Mouse (Mus musculus) hindbrain, embryonic 14.5 days (tissue): ENCODE results near the gene Cyp2d22. TPM values are rescaled to one million over a fixed set of nuclear protein-coding genes. Genes with fewer than 3 reads are reported as not detected.

Experiments
- ATAC-seq: fragments of 200-750 bp; cut with Nextera tagmentation; 2 replicates; pipeline ENCODE4 v1.8.0; 2017; ENCODE audit warnings: moderate number of reproducible peaks, mild to moderate bottlenecking, moderate TSS enrichment, moderate library complexity; ENCODE audit not compliant: low FRiP score
- DNase-seq: peaks from one replicate; pipeline ENCODE4 v3.0.0-alpha.2; 2015; ENCODE audit warnings: low spot score
- H3K27ac ChIP-seq: fragments of 300-500 bp; sonication (generic); 2 replicates; pipeline ENCODE4 v1.5.1; 2014; ENCODE audit warnings: mild to moderate bottlenecking, moderate library complexity
- H3K27me3 ChIP-seq: fragments of 300-500 bp; sonication (generic); 2 replicates; pipeline ENCODE4 v1.6.1; 2014; ENCODE audit warnings: mild to moderate bottlenecking, low read length, mixed read lengths; ENCODE audit not compliant: control insufficient read depth, insufficient read depth
- H3K36me3 ChIP-seq: fragments of 300-500 bp; sonication (generic); replicated peaks from 2 replicates; pipeline ENCODE4 v1.6.1; 2014; ENCODE audit not compliant: control insufficient read depth, insufficient read depth
- H3K4me1 ChIP-seq: fragments of 300-500 bp; sonication (generic); replicated peaks from 2 replicates; pipeline ENCODE4 v1.6.1; 2014; ENCODE audit warnings: antibody characterized with exemption, low read length, mixed read lengths; ENCODE audit not compliant: control insufficient read depth, insufficient read depth
- H3K4me2 ChIP-seq: fragments of 300-500 bp; sonication (generic); replicated peaks from 2 replicates; pipeline ENCODE4 v1.6.1; 2014; ENCODE audit warnings: mild to moderate bottlenecking, moderate library complexity
- H3K4me3 ChIP-seq: fragments of 300-500 bp; sonication (generic); replicated peaks from 2 replicates; pipeline ENCODE4 v1.5.1; 2014; ENCODE audit warnings: mild to moderate bottlenecking, low read length
- H3K9ac ChIP-seq: fragments of 300-500 bp; sonication (generic); 2 replicates; pipeline ENCODE4 v1.6.1; 2014
- H3K9me3 ChIP-seq: fragments of 300-500 bp; sonication (generic); 2 replicates; pipeline ENCODE4 v1.6.1; 2016; ENCODE audit warnings: low read length; ENCODE audit not compliant: control insufficient read depth
- WGBS: fragments of 180-500 bp; shearing (Covaris S2); extraction: QIAGEN DNeasy Blood & Tissue Kit; methylation state at CpG from one replicate; pipeline ENCODE4 v1.1.7; 2014; 5-methylcytosine and 5-hydroxymethylcytosine counted together
- microRNA-seq: library from miRNA; unstranded; fragments of <30 nt; microRNA quantifications from one replicate; pipeline ENCODE4, GENCODE M21; 2016
- polyA plus RNA-seq: library from polyadenylated mRNA; unstranded; fragments of >200 nt; fragmentation: Nextera tagmentation; extraction: Ambion mirVana; gene quantifications from 2 replicates; pipeline ENCODE4 v1.2.1, GENCODE M21; 2014

Gene Cyp2d22
- polyA plus RNA-seq, 1 experiment from 2014 or later, result 2.5 TPM

DNA sequence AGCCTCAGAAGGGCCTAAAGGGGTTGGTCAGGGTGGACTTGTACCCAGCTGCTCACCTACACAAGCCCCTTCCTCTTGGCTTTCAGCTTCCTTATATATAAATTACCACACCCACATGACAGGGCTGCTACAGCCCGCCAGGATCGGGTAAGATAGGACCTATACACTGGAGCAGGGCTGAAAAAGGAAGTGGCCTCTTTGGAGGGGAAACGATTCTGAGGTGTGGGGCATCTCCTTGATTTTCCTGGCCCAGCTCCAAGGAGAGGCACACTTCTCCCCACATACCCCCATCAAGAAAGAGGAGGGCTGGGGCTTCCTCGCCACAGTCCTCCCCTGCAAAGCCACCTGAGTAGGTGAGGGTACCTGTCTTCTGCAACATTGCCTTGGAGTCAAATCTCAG, 42.2 kb downstream of the Cyp2d22 start:
- Histone ChIP-seq H3K36me3 (peaks cover 16% of the 10 kb centered on the region), H3K9ac (peak overlapping the region; percentile 64), H3K27me3 (peaks cover 18% of the 10 kb centered on the region), H3K4me2 (peak overlapping the region; percentile 71), H3K4me1 (peaks cover 14% of the 10 kb centered on the region), H3K27ac (no peak overlapping the region), H3K9me3 (no peaks in the 10 kb centered on the region), H3K4me3 (peak overlapping the region; percentile 59)
- WGBS, result 55% methylated on average over 4 of the region's 4 CpGs
- no peak for ATAC-seq
- DNase-seq, result no peak

DNA sequence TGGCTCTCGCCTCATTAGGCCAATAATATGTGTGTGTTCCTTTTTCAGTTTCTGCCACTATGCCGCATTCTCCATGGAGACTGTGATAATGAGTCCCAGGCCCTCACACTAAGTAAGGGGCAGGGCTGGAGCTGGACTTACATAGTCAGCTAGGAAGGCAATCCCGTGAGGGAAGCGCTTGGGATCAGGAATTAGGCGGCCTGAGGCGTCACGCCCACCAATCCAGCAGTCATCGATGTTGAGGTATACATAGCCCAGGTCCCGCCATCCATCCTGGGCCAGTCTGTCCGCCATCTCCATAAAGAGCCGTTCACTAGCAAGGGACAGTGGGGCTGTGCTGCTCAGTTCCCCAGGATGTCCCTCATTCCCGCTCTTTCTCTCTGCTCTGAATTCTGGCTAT, 43.4 kb downstream of the Cyp2d22 start:
- H3K4me2 ChIP-seq, result no peak overlapping the region
- H3K36me3 ChIP-seq, result peaks cover 16% of the 10 kb centered on the region
- no peak overlapping the region for H3K4me3 ChIP-seq
- no peaks in the 10 kb centered on the region for H3K9me3 ChIP-seq
- DNase-seq (no peak), ATAC-seq (no peak)
- no peak overlapping the region for H3K27ac ChIP-seq
- 60% methylated on average over 12 of the region's 12 CpGs for WGBS
- H3K4me1 ChIP-seq, result peaks cover 14% of the 10 kb centered on the region
- no peak overlapping the region for H3K9ac ChIP-seq
- H3K27me3 ChIP-seq, result peaks cover 18% of the 10 kb centered on the region

DNA sequence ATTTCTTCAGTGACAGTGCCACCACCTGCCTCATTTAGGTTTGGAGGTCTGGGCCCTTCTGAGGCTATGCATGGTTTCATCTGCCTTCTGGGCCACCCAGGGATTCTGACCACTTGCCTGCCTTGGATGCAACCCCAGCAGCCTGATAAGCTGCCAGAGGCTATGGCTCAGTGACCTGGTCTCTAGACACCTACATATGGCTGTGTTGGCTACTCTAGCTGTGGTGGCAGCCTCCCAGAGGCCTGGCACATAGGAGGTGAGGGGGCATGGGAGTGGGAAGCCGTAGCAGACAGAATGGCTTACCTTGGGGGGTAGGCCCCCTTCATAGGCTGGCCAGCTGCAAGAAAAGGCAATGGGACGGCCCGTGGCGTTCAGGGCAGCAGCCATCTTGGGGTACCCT, 44.9 kb downstream of the Cyp2d22 start:
- DNase-seq (no peak), ATAC-seq (no peak)
- Histone ChIP-seq H3K4me1 (peaks cover 11% of the 10 kb centered on the region), H3K27me3 (peaks cover 7% of the 10 kb centered on the region), H3K27ac (no peak overlapping the region), H3K36me3 (peaks cover 16% of the 10 kb centered on the region), H3K4me3 (no peak overlapping the region), H3K4me2 (no peak overlapping the region), H3K9me3 (no peaks in the 10 kb centered on the region), H3K9ac (no peak overlapping the region)
- 96% methylated on average over 4 of the region's 4 CpGs for WGBS

DNA sequence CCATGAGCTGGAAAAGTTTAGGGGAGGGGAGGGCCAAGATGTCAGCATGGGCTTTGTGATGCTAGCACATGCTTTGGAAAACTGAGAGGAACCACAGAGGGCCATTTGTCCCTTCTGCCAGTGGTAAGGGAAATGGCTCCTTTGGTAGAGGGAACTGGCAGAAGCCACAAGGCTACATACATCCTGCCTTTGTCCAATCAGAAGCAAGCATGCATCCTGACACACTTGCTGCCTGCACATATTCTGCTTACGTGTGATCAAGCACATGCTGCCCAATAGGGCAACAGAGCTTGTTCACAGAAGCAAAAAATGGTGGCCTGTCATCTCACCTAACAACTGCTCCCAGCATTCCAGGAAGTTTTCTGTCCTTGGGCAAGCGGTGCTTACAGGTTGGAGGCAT, 54.7 kb downstream of the Cyp2d22 start:
- DNase-seq (no peak), ATAC-seq (no peak)
- Histone ChIP-seq H3K27me3 (no peaks in the 10 kb centered on the region), H3K27ac (no peak overlapping the region), H3K36me3 (peaks cover 5% of the 10 kb centered on the region), H3K4me2 (no peak overlapping the region), H3K4me3 (no peak overlapping the region), H3K4me1 (no peaks in the 10 kb centered on the region), H3K9ac (no peak overlapping the region), H3K9me3 (no peaks in the 10 kb centered on the region)
- WGBS, result 71% methylated on average over 2 of the region's 2 CpGs

DNA sequence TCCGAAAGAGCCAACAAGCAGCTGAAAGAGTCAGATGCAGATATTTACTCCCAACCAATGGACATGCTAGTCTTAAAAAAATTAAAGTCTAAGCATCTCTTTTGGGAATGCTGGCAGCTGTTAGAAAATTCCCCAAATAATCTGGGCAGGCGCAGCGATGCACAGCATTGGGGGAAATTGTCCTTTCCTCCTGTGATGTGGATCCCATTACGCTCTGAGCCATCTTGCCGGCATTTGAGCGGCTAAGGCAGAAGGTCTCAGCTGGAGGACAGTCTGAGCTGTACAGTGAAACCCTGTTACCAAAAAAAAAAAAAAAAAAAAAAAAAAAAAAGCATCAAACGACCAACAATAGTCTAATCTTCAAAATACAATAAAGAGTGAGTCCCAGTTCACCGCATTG, 57.9 kb downstream of the Cyp2d22 start:
- WGBS, result 74% methylated on average over 8 of the region's 8 CpGs
- Histone ChIP-seq H3K9me3 (no peaks in the 10 kb centered on the region), H3K4me1 (no peaks in the 10 kb centered on the region), H3K4me2 (no peak overlapping the region), H3K27me3 (no peaks in the 10 kb centered on the region), H3K36me3 (no peaks in the 10 kb centered on the region), H3K27ac (no peak overlapping the region), H3K4me3 (no peak overlapping the region), H3K9ac (no peak overlapping the region)
- no peak for ATAC-seq
- DNase-seq, result no peak

Small RNAs within 50 kb of the gene (microRNA-seq; reads per million reads assigned to microRNA genes)
- gene Gm25990 (not detected), gene Gm27331 (not detected), gene Mir7684 (not detected)

Other genes starting within 250 kb of the Cyp2d22 start
- gene Srebf2, start 233.1 kb downstream of the Cyp2d22 start, polyA plus RNA-seq, result 153 and 154 TPM in 2 replicates
- 3.4 and 6.3 TPM in 2 replicates for gene Shisa8, start 167.4 kb downstream of the Cyp2d22 start, polyA plus RNA-seq
- 0.51 and 0.68 TPM in 2 replicates for gene Tnfrsf13c, start 155.9 kb downstream of the Cyp2d22 start, polyA plus RNA-seq
- 17.0 and 18.0 TPM in 2 replicates for gene Cenpm, start 135.5 kb downstream of the Cyp2d22 start, polyA plus RNA-seq
- 10.2 and 13.2 TPM in 2 replicates for gene 1500009C09Rik, start 127.9 kb downstream of the Cyp2d22 start, polyA plus RNA-seq
- gene Sept3, start 105.4 kb downstream of the Cyp2d22 start, polyA plus RNA-seq, result 375 and 410 TPM in 2 replicates
- gene Wbp2nl, start 81.3 kb downstream of the Cyp2d22 start, polyA plus RNA-seq, result 0.17 and 0.29 TPM in 2 replicates
- gene Naga, start 41.3 kb downstream of the Cyp2d22 start, polyA plus RNA-seq, result 32.1 and 38.7 TPM in 2 replicates
- 1.5 and 1.8 TPM in 2 replicates for gene Pheta2, start 41.3 kb downstream of the Cyp2d22 start, polyA plus RNA-seq
- gene Smdt1, start 41.3 kb downstream of the Cyp2d22 start, polyA plus RNA-seq, result 349 and 367 TPM in 2 replicates
- gene Ndufa6, start 25.9 kb downstream of the Cyp2d22 start, polyA plus RNA-seq, result 383 and 445 TPM in 2 replicates
- not detected in 2 replicates for gene Cyp2d11, start 13.8 kb upstream of the Cyp2d22 start, polyA plus RNA-seq
- gene Cyp2d10, start 26.9 kb upstream of the Cyp2d22 start, polyA plus RNA-seq, result not detected in 2 replicates
- not detected in 2 replicates for gene Cyp2d9, start 53.2 kb upstream of the Cyp2d22 start, polyA plus RNA-seq
- not detected in 2 replicates for gene Cyp2d12, start 174.8 kb upstream of the Cyp2d22 start, polyA plus RNA-seq
- gene Cyp2d34, start 240.7 kb upstream of the Cyp2d22 start, polyA plus RNA-seq, result not detected in 2 replicates